29 mouse cellular contexts compared by ENCODE assay signal in genomic region chr6:137467696-137468095, GRCm38 (mm10).
DNase-seq lines count a peak whose midpoint lies in the region; ATAC-seq and TF ChIP-seq lines count a peak whose summit lies in the region.
"Had no signal": no experiment of that assay in that cellular context is flagged by ENCODE, and none has a peak within 500 bp of the region (broad histone marks: within the 10 kb centered on the region; RNA-seq: fewer than 3 reads in every experiment).

No protein-coding gene starts in this region.

- no peaks in the 10 kb centered on the region for H3K9me3 ChIP-seq in heart, embryonic 10.5 days
- no peaks in the 10 kb centered on the region for H3K9me3 ChIP-seq in kidney, embryonic 16.5 days (ENCODE audit: low read length)
- no peaks in the 10 kb centered on the region for H3K9me3 ChIP-seq in liver, embryonic 11.5 days (ENCODE audit: control insufficient read depth, low read length)
- H3K9me3 ChIP-seq in liver, postnatal 0 days (ENCODE audit: low read length) = no peaks in the 10 kb centered on the region
- no peaks in the 10 kb centered on the region for H3K9me3 ChIP-seq in stomach, postnatal 0 days (ENCODE audit: control insufficient read depth, low read length)
- H3K9me3 ChIP-seq: embryonic facial prominence, embryonic 12.5 days; hindbrain, embryonic 12.5 days; intestine, embryonic 15.5 days; liver, embryonic 15.5 days; lung, embryonic 15.5 days had no signal

- no peak for TF ChIP-seq CTCF in liver, postnatal 0 days (IDR thresholded peaks at IDR 0.05; ENCODE audit: low read depth)
- no peak for TF ChIP-seq CTCF in stomach, postnatal 0 days (IDR thresholded peaks at IDR 0.05; ENCODE audit: low read depth)

- intact Hi-C loops in heart, postnatal 14 days (cut with DNase I) = no loop called here

- H3K27ac ChIP-seq in heart, embryonic 10.5 days = 0 out of 2 replicates have a peak overlapping the region, but pooled peaks have one; percentile 16
- no peak overlapping the region for H3K27ac ChIP-seq in kidney, embryonic 16.5 days (ENCODE audit: low read length)
- H3K27ac ChIP-seq in liver, embryonic 11.5 days (ENCODE audit: low read depth, low read length) = no peak overlapping the region
- no peak overlapping the region for H3K27ac ChIP-seq in liver, postnatal 0 days (ENCODE audit: low read depth)
- H3K27ac ChIP-seq in stomach, postnatal 0 days (replicated peaks) = no peak overlapping the region
- H3K27ac ChIP-seq: embryonic facial prominence, embryonic 12.5 days; hindbrain, embryonic 12.5 days; hindbrain, postnatal 0 days; intestine, embryonic 15.5 days; layer of hippocampus, adult 2 months; left cerebral cortex, adult 2 months; liver, embryonic 15.5 days; lung, embryonic 15.5 days had no signal

- H3K4me2 ChIP-seq in kidney, embryonic 16.5 days (replicated peaks; ENCODE audit: low read depth, low read length) = no peak overlapping the region
- H3K4me2 ChIP-seq in liver, embryonic 11.5 days = no peak overlapping the region
- no peak overlapping the region for H3K4me2 ChIP-seq in liver, postnatal 0 days (ENCODE audit: low read depth, low read length)
- no peak overlapping the region for H3K4me2 ChIP-seq in stomach, postnatal 0 days (replicated peaks; ENCODE audit: low read depth)
- H3K4me2 ChIP-seq: embryonic facial prominence, embryonic 12.5 days; hindbrain, embryonic 12.5 days; intestine, embryonic 15.5 days; liver, embryonic 15.5 days; lung, embryonic 15.5 days; midbrain, embryonic 11.5 days had no signal

- no peak for ATAC-seq in kidney, embryonic 16.5 days (ENCODE audit: low FRiP score, low TSS enrichment)
- ATAC-seq in liver, embryonic 11.5 days (replicated peaks; ENCODE audit: low FRiP score) = 0 out of 2 replicates have a peak, but pooled peaks have one; percentile 13
- no peak for ATAC-seq in liver, postnatal 0 days
- no peak for ATAC-seq in stomach, postnatal 0 days (ENCODE audit: low FRiP score, low TSS enrichment)
- ATAC-seq: forebrain, embryonic 14.5 days; hindbrain, postnatal 0 days; intestine, embryonic 15.5 days; midbrain, embryonic 16.5 days had no signal

- H3K36me3 ChIP-seq in heart, embryonic 10.5 days = no peaks in the 10 kb centered on the region
- H3K36me3 ChIP-seq in kidney, embryonic 16.5 days (ENCODE audit: insufficient read depth, low read length) = no peaks in the 10 kb centered on the region
- no peaks in the 10 kb centered on the region for H3K36me3 ChIP-seq in liver, embryonic 11.5 days (ENCODE audit: control insufficient read depth, insufficient read depth, low read length)
- H3K36me3 ChIP-seq in liver, postnatal 0 days (replicated peaks; ENCODE audit: insufficient read depth, low read length) = no peaks in the 10 kb centered on the region
- no peaks in the 10 kb centered on the region for H3K36me3 ChIP-seq in stomach, postnatal 0 days (ENCODE audit: control insufficient read depth, insufficient read depth, low read length)
- H3K36me3 ChIP-seq: embryonic facial prominence, embryonic 12.5 days; intestine, embryonic 15.5 days; liver, embryonic 15.5 days; lung, embryonic 15.5 days had no signal

- H3K4me1 ChIP-seq in heart, embryonic 10.5 days = peaks cover 23% of the 10 kb centered on the region
- peaks cover 5% of the 10 kb centered on the region; the same call in 1 of the 2 replicates for H3K4me1 ChIP-seq in kidney, embryonic 16.5 days (ENCODE audit: insufficient read depth, low read length)
- H3K4me1 ChIP-seq in liver, embryonic 11.5 days (replicated peaks; ENCODE audit: control insufficient read depth, insufficient read depth, low read length) = no peaks in the 10 kb centered on the region
- no peaks in the 10 kb centered on the region for H3K4me1 ChIP-seq in liver, postnatal 0 days (ENCODE audit: insufficient read depth)
- H3K4me1 ChIP-seq in stomach, postnatal 0 days (replicated peaks; ENCODE audit: control insufficient read depth, insufficient read depth) = 0 out of 2 replicates have a peak, but pooled peaks cover 2% of the 10 kb centered on the region
- H3K4me1 ChIP-seq: liver, embryonic 15.5 days had no signal

- H3K4me3 ChIP-seq in heart, embryonic 10.5 days = no peak overlapping the region
- no peak overlapping the region for H3K4me3 ChIP-seq in kidney, embryonic 16.5 days (ENCODE audit: low read length)
- no peak overlapping the region for H3K4me3 ChIP-seq in liver, embryonic 11.5 days (ENCODE audit: low read depth, low read length)
- no peak overlapping the region for H3K4me3 ChIP-seq in liver, postnatal 0 days (ENCODE audit: low read depth, low read length)
- H3K4me3 ChIP-seq in stomach, postnatal 0 days (ENCODE audit: low read depth, low read length) = no peak overlapping the region
- H3K4me3 ChIP-seq: embryonic facial prominence, embryonic 12.5 days; hindbrain, embryonic 12.5 days; intestine, embryonic 15.5 days; layer of hippocampus, adult 2 months; left cerebral cortex, adult 2 months; liver, embryonic 15.5 days; lung, embryonic 15.5 days had no signal

- WGBS in heart, embryonic 10.5 days = 90% methylated on average over 3 of the region's 3 CpGs
- WGBS in kidney, embryonic 16.5 days = 86% methylated on average over 3 of the region's 3 CpGs
- 91% methylated on average over 3 of the region's 3 CpGs for WGBS in liver, embryonic 11.5 days
- 75% methylated on average over 3 of the region's 3 CpGs for WGBS in liver, postnatal 0 days (ENCODE audit: insufficient replicate concordance)
- WGBS in stomach, postnatal 0 days = 95% methylated on average over 3 of the region's 3 CpGs

- H3K9ac ChIP-seq in kidney, embryonic 16.5 days (replicated peaks; ENCODE audit: low read length) = no peak overlapping the region
- H3K9ac ChIP-seq in liver, embryonic 11.5 days (ENCODE audit: low read depth, low read length) = no peak overlapping the region
- H3K9ac ChIP-seq in liver, postnatal 0 days (replicated peaks) = no peak overlapping the region
- H3K9ac ChIP-seq in stomach, postnatal 0 days (ENCODE audit: low read length) = no peak overlapping the region
- H3K9ac ChIP-seq: embryonic facial prominence, embryonic 12.5 days; hindbrain, embryonic 12.5 days; intestine, embryonic 15.5 days; liver, embryonic 15.5 days; lung, embryonic 15.5 days had no signal

- TF ChIP-seq EP300 in liver, postnatal 0 days (IDR thresholded peaks at IDR 0.05; ENCODE audit: low read depth) = no peak
- no peak for TF ChIP-seq EP300 in stomach, postnatal 0 days (optimal IDR thresholded peaks at IDR 0.05)

- H3K27me3 ChIP-seq in heart, embryonic 10.5 days (ENCODE audit: insufficient read depth, poor library complexity, severe bottlenecking) = no peaks in the 10 kb centered on the region
- H3K27me3 ChIP-seq in kidney, embryonic 16.5 days (ENCODE audit: insufficient read depth, low read length) = no peaks in the 10 kb centered on the region
- no peaks in the 10 kb centered on the region for H3K27me3 ChIP-seq in liver, embryonic 11.5 days (replicated peaks; ENCODE audit: control insufficient read depth, insufficient read depth, low read length)
- no peaks in the 10 kb centered on the region for H3K27me3 ChIP-seq in liver, postnatal 0 days (ENCODE audit: insufficient read depth, low read length)
- no peaks in the 10 kb centered on the region for H3K27me3 ChIP-seq in stomach, postnatal 0 days (ENCODE audit: control insufficient read depth, insufficient read depth, low read length)
- H3K27me3 ChIP-seq: CH12.LX; embryonic facial prominence, embryonic 12.5 days; hindbrain, embryonic 12.5 days; intestine, embryonic 15.5 days; liver, embryonic 15.5 days; lung, embryonic 15.5 days had no signal

- DNase-seq in heart, embryonic 10.5 days (ENCODE audit: low spot score) = no peak
- no peak for DNase-seq in heart, postnatal 14 days
- DNase-seq in kidney, adult 8-10 months = peak; percentile 30 to 35
- no peak for DNase-seq in liver, embryonic 11.5 days (ENCODE audit: low spot score)
- no peak for DNase-seq in liver, postnatal 0 days
- peak; percentile 51 for DNase-seq in stomach, postnatal 0 days (ENCODE audit: low spot score)
- DNase-seq in lung, postnatal 14 days = no peak
- DNase-seq: adrenal gland, postnatal 10 days; cerebellum, adult 8-10 months; cerebellum, postnatal 25 days; gastrocnemius, postnatal 14 days; heart, adult 11 months; heart, postnatal 36 days; lung, postnatal 36 days; right cerebral cortex, adult 18-20 months; spleen, adult 18-20 months had no signal

Comparison
In these comparisons a context has a peak if more than half of its experiments do, and no peak if none do; other contexts are left out.
1. DNase-seq: peak in kidney, adult 8-10 months (2 of 2) and stomach, postnatal 0 days (single experiment); none in heart, embryonic 10.5 days (single experiment), heart, postnatal 14 days (0 of 2), liver, embryonic 11.5 days (single experiment), liver, postnatal 0 days (single experiment) and lung, postnatal 14 days (single experiment).